Mouse (Mus musculus): ENCODE results near the gene Phykpl. TPM values are rescaled to one million over a fixed set of nuclear protein-coding genes. Genes with fewer than 3 reads are reported as not detected.

Phykpl gene
- polyA plus RNA-seq, 2 experiments, result 16.7 to 20.5 TPM

- ATAC-seq (ENCODE audit: low FRiP score, low read depth), result no peak
- DNase-seq (ENCODE audit: low spot score), result no peak
- 0 out of 2 replicates have a peak, but pooled peaks cover 9% of the 10 kb centered on the region for H3K36me3 ChIP-seq (ENCODE audit: control insufficient read depth, insufficient read depth, low read length)
- no peak for TF ChIP-seq POLR2A (IDR thresholded peaks at IDR 0.05; ENCODE audit: borderline replicate concordance, extremely low read depth, insufficient read depth, insufficient read length)
- WGBS, result 79% methylated on average over 4 of the region's 4 CpGs
- H3K9me3 ChIP-seq (ENCODE audit: control insufficient read depth, low read length), result no peaks in the 10 kb centered on the region
- H3K4me2 ChIP-seq (replicated peaks; ENCODE audit: low read depth, low read length, severe bottlenecking), result no peak overlapping the region
- H3K27ac ChIP-seq (replicated peaks; ENCODE audit: low read depth, low read length), result no peak overlapping the region
- no peak overlapping the region for H3K9ac ChIP-seq (ENCODE audit: low read depth, low read length, severe bottlenecking)
- H3K4me3 ChIP-seq (replicated peaks; ENCODE audit: low read length), result no peak overlapping the region
- no peaks in the 10 kb centered on the region for H3K4me1 ChIP-seq (ENCODE audit: control insufficient read depth, insufficient read depth, low read length)
- H3K27me3 ChIP-seq (ENCODE audit: control insufficient read depth, insufficient read depth, low read length), result no peaks in the 10 kb centered on the region
Measured at GRCm38 (mm10) chr11:51576454-51576853, 8.1 kb upstream of the Phykpl start.

GRCm38 (mm10) chr11:51577587-51577986 lies 7.0 kb upstream of the Phykpl start:
- H3K4me1 ChIP-seq (ENCODE audit: control insufficient read depth, insufficient read depth, low read length), result no peaks in the 10 kb centered on the region
- 81% methylated on average over 7 of the region's 7 CpGs for WGBS
- TF ChIP-seq POLR2A (IDR thresholded peaks at IDR 0.05; ENCODE audit: borderline replicate concordance, extremely low read depth, insufficient read depth, insufficient read length), result no peak
- DNase-seq (ENCODE audit: low spot score) (no peak), ATAC-seq (ENCODE audit: low FRiP score, low read depth) (no peak)
- no peak overlapping the region for H3K4me3 ChIP-seq (replicated peaks; ENCODE audit: low read length)
- no peak overlapping the region for H3K4me2 ChIP-seq (replicated peaks; ENCODE audit: low read depth, low read length, severe bottlenecking)
- 0 out of 2 replicates have a peak, but pooled peaks cover 9% of the 10 kb centered on the region for H3K36me3 ChIP-seq (ENCODE audit: control insufficient read depth, insufficient read depth, low read length)
- H3K9me3 ChIP-seq (ENCODE audit: control insufficient read depth, low read length), result no peaks in the 10 kb centered on the region
- no peaks in the 10 kb centered on the region for H3K27me3 ChIP-seq (ENCODE audit: control insufficient read depth, insufficient read depth, low read length)
- no peak overlapping the region for H3K9ac ChIP-seq (ENCODE audit: low read depth, low read length, severe bottlenecking)
- no peak overlapping the region for H3K27ac ChIP-seq (replicated peaks; ENCODE audit: low read depth, low read length)

GRCm38 (mm10) chr11:51579024-51579423 lies 5.5 kb upstream of the Phykpl start:
- H3K9ac ChIP-seq (ENCODE audit: low read depth, low read length, severe bottlenecking), result no peak overlapping the region
- 0 out of 2 replicates have a peak, but pooled peaks cover 3% of the 10 kb centered on the region for H3K36me3 ChIP-seq (ENCODE audit: control insufficient read depth, insufficient read depth, low read length)
- DNase-seq (ENCODE audit: low spot score), result no peak
- no peak for TF ChIP-seq POLR2A (IDR thresholded peaks at IDR 0.05; ENCODE audit: borderline replicate concordance, extremely low read depth, insufficient read depth, insufficient read length)
- H3K9me3 ChIP-seq (ENCODE audit: control insufficient read depth, low read length), result no peaks in the 10 kb centered on the region
- WGBS, result 72% methylated on average over 4 of the region's 4 CpGs
- no peaks in the 10 kb centered on the region; the same call in 1 of the 2 replicates for H3K4me1 ChIP-seq (ENCODE audit: control insufficient read depth, insufficient read depth, low read length)
- H3K4me2 ChIP-seq (replicated peaks; ENCODE audit: low read depth, low read length, severe bottlenecking), result no peak overlapping the region
- no peak for ATAC-seq (ENCODE audit: low FRiP score, low read depth)
- no peak overlapping the region for H3K27ac ChIP-seq (replicated peaks; ENCODE audit: low read depth, low read length)
- no peaks in the 10 kb centered on the region for H3K27me3 ChIP-seq (ENCODE audit: control insufficient read depth, insufficient read depth, low read length)
- no peak overlapping the region for H3K4me3 ChIP-seq (replicated peaks; ENCODE audit: low read length)

GRCm38 (mm10) chr11:51582713-51583112 lies 1.8 kb upstream of the Phykpl start:
- Histone ChIP-seq H3K9ac (ENCODE audit: low read depth, low read length, severe bottlenecking) (no peak overlapping the region), H3K4me2 (replicated peaks; ENCODE audit: low read depth, low read length, severe bottlenecking) (no peak overlapping the region), H3K27me3 (ENCODE audit: control insufficient read depth, insufficient read depth, low read length) (no peaks in the 10 kb centered on the region), H3K36me3 (ENCODE audit: control insufficient read depth, insufficient read depth, low read length) (peaks cover 20% of the 10 kb centered on the region), H3K4me3 (replicated peaks; ENCODE audit: low read length) (no peak overlapping the region), H3K27ac (replicated peaks; ENCODE audit: low read depth, low read length) (no peak overlapping the region), H3K9me3 (ENCODE audit: control insufficient read depth, low read length) (no peaks in the 10 kb centered on the region), H3K4me1 (ENCODE audit: control insufficient read depth, insufficient read depth, low read length) (peaks cover 8% of the 10 kb centered on the region)
- peak; percentile 71 for DNase-seq (ENCODE audit: low spot score)
- no peak for TF ChIP-seq POLR2A (IDR thresholded peaks at IDR 0.05; ENCODE audit: borderline replicate concordance, extremely low read depth, insufficient read depth, insufficient read length)
- no peak for ATAC-seq (ENCODE audit: low FRiP score, low read depth)
- WGBS, result 20% methylated on average over 8 of the region's 8 CpGs

- Histone ChIP-seq H3K4me2 (replicated peaks; ENCODE audit: low read depth, low read length, severe bottlenecking) (peak overlapping the region; percentile 85), H3K27me3 (ENCODE audit: control insufficient read depth, insufficient read depth, low read length) (no peaks in the 10 kb centered on the region), H3K9me3 (ENCODE audit: control insufficient read depth, low read length) (no peaks in the 10 kb centered on the region), H3K4me1 (ENCODE audit: control insufficient read depth, insufficient read depth, low read length) (peaks cover 8% of the 10 kb centered on the region), H3K36me3 (ENCODE audit: control insufficient read depth, insufficient read depth, low read length) (peaks cover 33% of the 10 kb centered on the region), H3K4me3 (replicated peaks; ENCODE audit: low read length) (peak overlapping the region; percentile 65), H3K9ac (ENCODE audit: low read depth, low read length, severe bottlenecking) (peak overlapping the region; percentile 86), H3K27ac (replicated peaks; ENCODE audit: low read depth, low read length) (peak overlapping the region; percentile 92)
- DNase-seq (ENCODE audit: low spot score) (no peak), ATAC-seq (ENCODE audit: low FRiP score, low read depth) (no peak)
- WGBS, result 19% methylated on average over 9 of the region's 9 CpGs
- no peak for TF ChIP-seq POLR2A (IDR thresholded peaks at IDR 0.05; ENCODE audit: borderline replicate concordance, extremely low read depth, insufficient read depth, insufficient read length)
Measured at GRCm38 (mm10) chr11:51584057-51584430, 513 bp upstream of the Phykpl start.
